Mouse (Mus musculus) intestine, postnatal 0 days (tissue): ENCODE measurements around the gene Slc22a18. TPM values are rescaled to one million over a fixed set of nuclear protein-coding genes. Genes with fewer than 3 reads are reported as not detected.

Experiments used
- ATAC-seq: fragments of 200-750 bp; cut with Nextera tagmentation; 2 replicates; pipeline ENCODE4 v1.8.0; 2017; ENCODE audit warnings: mild to moderate bottlenecking, moderate TSS enrichment, moderate library complexity
- H3K27ac ChIP-seq: fragments of 300-500 bp; sonication (generic); 2 replicates; pipeline ENCODE4 v1.5.1; 2014; ENCODE audit warnings: mild to moderate bottlenecking, low read depth, low read length, moderate library complexity
- H3K27me3 ChIP-seq: fragments of 300-500 bp; sonication (generic); replicated peaks from 2 replicates; pipeline ENCODE4 v1.6.1; 2014; ENCODE audit warnings: low read length, mixed read lengths; ENCODE audit not compliant: control insufficient read depth, insufficient read depth
- H3K36me3 ChIP-seq: fragments of 300-500 bp; sonication (generic); 2 replicates; pipeline ENCODE4 v1.6.1; 2014; ENCODE audit warnings: mild to moderate bottlenecking, moderate library complexity; ENCODE audit not compliant: control insufficient read depth, insufficient read depth
- H3K4me1 ChIP-seq: fragments of 300-500 bp; sonication (generic); replicated peaks from 2 replicates; pipeline ENCODE4 v1.6.1; 2014; ENCODE audit warnings: antibody characterized with exemption, low read length, mixed read lengths; ENCODE audit not compliant: control insufficient read depth, insufficient read depth
- H3K4me2 ChIP-seq: fragments of 300-500 bp; sonication (generic); replicated peaks from 2 replicates; pipeline ENCODE4 v1.6.1; 2014; ENCODE audit warnings: low read depth, mild to moderate bottlenecking, moderate library complexity
- H3K4me3 ChIP-seq: fragments of 300-500 bp; sonication (generic); 2 replicates; pipeline ENCODE4 v1.5.1; 2014; ENCODE audit warnings: low read depth, low read length
- H3K9ac ChIP-seq: fragments of 300-500 bp; sonication (generic); 2 replicates; pipeline ENCODE4 v1.6.1; 2014; ENCODE audit warnings: mild to moderate bottlenecking, low read depth, low read length
- H3K9me3 ChIP-seq: fragments of 300-500 bp; sonication (generic); 2 replicates; pipeline ENCODE4 v1.6.1; 2016; ENCODE audit warnings: mixed run types; ENCODE audit not compliant: control insufficient read depth
- CTCF ChIP-seq: sonication (generic); IDR thresholded peaks from 2 replicates; pipeline ENCODE4 v1.5.1; 2016; ENCODE audit warnings: low read depth, mild to moderate bottlenecking, control low read depth, antibody characterized with exemption, moderate library complexity
- WGBS: fragments of 180-500 bp; shearing (Covaris S2); extraction: QIAGEN DNeasy Blood & Tissue Kit; methylation state at CpG from one replicate; pipeline ENCODE4 v1.1.7; 2014; 5-methylcytosine and 5-hydroxymethylcytosine counted together
- polyA plus RNA-seq: library from polyadenylated mRNA; unstranded; fragments of >200 nt; fragmentation: Nextera tagmentation; extraction: Ambion mirVana; gene quantifications from 2 replicates; pipeline ENCODE4 v1.2.1, GENCODE M21; 2015

The Slc22a18 gene
- polyA plus RNA-seq, 1 experiment from 2014 or later: 21.6 TPM

- no peak for TF ChIP-seq CTCF
- ATAC-seq: no peak
- Histone ChIP-seq H3K9me3 (peaks cover 13% of the 10 kb centered on the region; the same call in 1 of the 2 replicates), H3K27me3 (no peaks in the 10 kb centered on the region), H3K4me2 (peak overlapping the region; percentile 71), H3K36me3 (no peaks in the 10 kb centered on the region), H3K4me1 (no peaks in the 10 kb centered on the region), H3K4me3 (peak overlapping the region; percentile 63), H3K27ac (peak overlapping the region; percentile 52; the same call in 1 of the 2 replicates), H3K9ac (peak overlapping the region; percentile 66)
- WGBS: 28% methylated on average over 34 of the region's 38 CpGs
Measured at GRCm38 (mm10) chr7:143458963-143459331, 14.6 kb upstream of the Slc22a18 start.

- H3K4me3 ChIP-seq: peak overlapping the region; percentile 63
- no peaks in the 10 kb centered on the region for H3K4me1 ChIP-seq
- no peaks in the 10 kb centered on the region for H3K27me3 ChIP-seq
- H3K27ac ChIP-seq: peak overlapping the region; percentile 52
- ATAC-seq: peak; percentile 25
- H3K4me2 ChIP-seq: peak overlapping the region; percentile 71
- H3K36me3 ChIP-seq: no peaks in the 10 kb centered on the region
- H3K9me3 ChIP-seq: peaks cover 13% of the 10 kb centered on the region; the same call in 1 of the 2 replicates
- TF ChIP-seq CTCF: no peak
- H3K9ac ChIP-seq: peak overlapping the region; percentile 66
- 30% methylated on average over 93 of the region's 100 CpGs for WGBS
Measured at GRCm38 (mm10) chr7:143459332-143460211, 14.0 kb upstream of the Slc22a18 start.

- no peak for ATAC-seq
- peak overlapping the region; percentile 71 for H3K4me2 ChIP-seq
- H3K4me3 ChIP-seq: peak overlapping the region; percentile 63
- no peaks in the 10 kb centered on the region for H3K27me3 ChIP-seq
- H3K9me3 ChIP-seq: peaks cover 13% of the 10 kb centered on the region; the same call in 1 of the 2 replicates
- H3K27ac ChIP-seq: peak overlapping the region; percentile 52
- H3K9ac ChIP-seq: peak overlapping the region; percentile 66
- no peak for TF ChIP-seq CTCF
- no peaks in the 10 kb centered on the region for H3K36me3 ChIP-seq
- peaks cover 2% of the 10 kb centered on the region; the same call in 1 of the 2 replicates for H3K4me1 ChIP-seq
- WGBS: 29% methylated on average over 58 of the region's 60 CpGs
Measured at GRCm38 (mm10) chr7:143460217-143460834, 13.2 kb upstream of the Slc22a18 start.

- Histone ChIP-seq H3K9ac (peak within 1 kb of the TSS; percentile 66), H3K36me3 (no peaks in the 10 kb centered on the region), H3K4me2 (peak within 1 kb of the TSS; percentile 71), H3K27me3 (no peaks in the 10 kb centered on the region), H3K4me3 (peak within 1 kb of the TSS; percentile 63), H3K27ac (peak within 1 kb of the TSS; percentile 52), H3K9me3 (peaks cover 13% of the 10 kb centered on the region; the same call in 1 of the 2 replicates), H3K4me1 (peaks cover 3% of the 10 kb centered on the region; the same call in 1 of the 2 replicates)
- ATAC-seq: peak; percentile 87
- 32% methylated on average over 41 of the region's 48 CpGs for WGBS
- TF ChIP-seq CTCF: no peak
Measured at GRCm38 (mm10) chr7:143460874-143461273, 12.7 kb upstream of the Slc22a18 start, which contains the start of gene Cdkn1c. Gene Cdkn1c, minus strand, starts transcription at chr7:143461050.

GRCm38 (mm10) chr7:143461294-143461870 is 12.2 kb upstream of the Slc22a18 start:
- Histone ChIP-seq H3K4me1 (peaks cover 3% of the 10 kb centered on the region; the same call in 1 of the 2 replicates), H3K9ac (0 out of 2 replicates have a peak overlapping the region, but pooled peaks have one; percentile 22), H3K36me3 (no peaks in the 10 kb centered on the region), H3K27ac (no peak overlapping the region), H3K9me3 (peaks cover 13% of the 10 kb centered on the region; the same call in 1 of the 2 replicates), H3K27me3 (no peaks in the 10 kb centered on the region), H3K4me3 (peak overlapping the region; percentile 63), H3K4me2 (peak overlapping the region; percentile 71)
- WGBS: 39% methylated on average over 31 of the region's 32 CpGs
- ATAC-seq: 0 out of 2 replicates have a peak, but pooled peaks have one; percentile 7
- TF ChIP-seq CTCF: no peak
